Mouse (Mus musculus) forebrain, embryonic 14.5 days (tissue): ENCODE results near the gene Cracr2b. TPM values are rescaled to one million over a fixed set of nuclear protein-coding genes. Genes with fewer than 3 reads are reported as not detected.

ENCODE experiments used
- ATAC-seq: fragments of 200-750 bp; cut with Nextera tagmentation; 2 replicates; pipeline ENCODE4 v1.8.0; 2017; ENCODE audit warnings: mild to moderate bottlenecking, moderate library complexity
- DNase-seq: peaks from one replicate; pipeline ENCODE4 v3.0.0-alpha.2; 2015; ENCODE audit warnings: low spot score
- H3K27ac ChIP-seq: fragments of 300-500 bp; sonication (generic); 2 replicates; pipeline ENCODE4 v1.5.1; 2014; ENCODE audit warnings: low read depth, mild to moderate bottlenecking, control low read depth, low read length, moderate library complexity
- H3K27me3 ChIP-seq: fragments of 300-500 bp; sonication (generic); replicated peaks from 2 replicates; pipeline ENCODE4 v1.6.1; 2014; ENCODE audit warnings: low read length, control low read depth, mixed read lengths; ENCODE audit not compliant: control insufficient read depth, insufficient read depth
- H3K36me3 ChIP-seq: fragments of 300-500 bp; sonication (generic); 2 replicates; pipeline ENCODE4 v1.6.1; 2014; ENCODE audit warnings: low read length, control low read depth; ENCODE audit not compliant: control insufficient read depth, insufficient read depth
- H3K4me1 ChIP-seq: fragments of 300-500 bp; sonication (generic); 2 replicates; pipeline ENCODE4 v1.6.1; 2014; ENCODE audit warnings: antibody characterized with exemption, low read length, control low read depth; ENCODE audit not compliant: control insufficient read depth, insufficient read depth
- H3K4me2 ChIP-seq: fragments of 300-500 bp; sonication (generic); 2 replicates; pipeline ENCODE4 v1.6.1; 2014; ENCODE audit warnings: mild to moderate bottlenecking, control low read depth, low read length
- H3K4me3 ChIP-seq: fragments of 300-500 bp; sonication (generic); 2 replicates; pipeline ENCODE4 v1.5.1; 2014; ENCODE audit warnings: low read depth, low read length, control low read depth
- H3K9ac ChIP-seq: fragments of 300-500 bp; sonication (generic); 2 replicates; pipeline ENCODE4 v1.6.1; 2014; ENCODE audit warnings: mild to moderate bottlenecking, low read length, control low read depth, moderate library complexity
- H3K9me3 ChIP-seq: fragments of 300-500 bp; sonication (generic); replicated peaks from 2 replicates; pipeline ENCODE4 v1.6.1; 2016; ENCODE audit warnings: low read length, control low read depth, mixed read lengths; ENCODE audit not compliant: control insufficient read depth
- WGBS: fragments of 180-500 bp; shearing (Covaris S2); extraction: QIAGEN DNeasy Blood & Tissue Kit; methylation state at CpG from one replicate; pipeline ENCODE4 v1.1.7; 2014; 5-methylcytosine and 5-hydroxymethylcytosine counted together
- polyA plus RNA-seq: library from polyadenylated mRNA; unstranded; fragments of >200 nt; fragmentation: Nextera tagmentation; extraction: Ambion mirVana; gene quantifications from 2 replicates; pipeline ENCODE4 v1.2.1, GENCODE M21; 2014

The Cracr2b gene
- polyA plus RNA-seq, 1 experiment from 2014 or later: 3.0 TPM

GRCm38 (mm10) chr7:141495379-141495778, 34.5 kb downstream of the Cracr2b start:
- no peak for ATAC-seq
- WGBS: 93% methylated on average over 2 of the region's 2 CpGs

GRCm38 (mm10) chr7:141495940-141496339, 35.0 kb downstream of the Cracr2b start:
- H3K4me1 ChIP-seq: no peaks in the 10 kb centered on the region
- no peak overlapping the region for H3K27ac ChIP-seq
- DNase-seq (no peak), ATAC-seq (no peak)
- WGBS: 94% methylated on average over 4 of the region's 4 CpGs
- no peak overlapping the region for H3K4me3 ChIP-seq
- 0 out of 2 replicates have a peak, but pooled peaks cover 27% of the 10 kb centered on the region for H3K36me3 ChIP-seq
- H3K9me3 ChIP-seq: no peaks in the 10 kb centered on the region
- no peak overlapping the region for H3K4me2 ChIP-seq
- H3K27me3 ChIP-seq: no peaks in the 10 kb centered on the region
- no peak overlapping the region for H3K9ac ChIP-seq

More at GRCm38 (mm10) chr7:141495379-141495778, 34.5 kb downstream of the Cracr2b start:
- no peaks in the 10 kb centered on the region for H3K4me1 ChIP-seq
- no peak overlapping the region for H3K4me2 ChIP-seq
- no peak for DNase-seq
- 0 out of 2 replicates have a peak, but pooled peaks cover 27% of the 10 kb centered on the region for H3K36me3 ChIP-seq
- no peak overlapping the region for H3K9ac ChIP-seq
- H3K4me3 ChIP-seq: no peak overlapping the region
- H3K27me3 ChIP-seq: no peaks in the 10 kb centered on the region
- no peak overlapping the region for H3K27ac ChIP-seq
- H3K9me3 ChIP-seq: no peaks in the 10 kb centered on the region

- Histone ChIP-seq H3K4me2 (no peak overlapping the region), H3K36me3 (peaks cover 20% of the 10 kb centered on the region; the same call in 1 of the 2 replicates), H3K4me1 (no peaks in the 10 kb centered on the region), H3K9me3 (no peaks in the 10 kb centered on the region), H3K9ac (no peak overlapping the region), H3K4me3 (no peak overlapping the region), H3K27ac (no peak overlapping the region), H3K27me3 (no peaks in the 10 kb centered on the region)
- ATAC-seq: no peak
- DNase-seq: no peak
- WGBS: 92% methylated on average over 3 of the region's 3 CpGs
Measured at GRCm38 (mm10) chr7:141497600-141497999, 36.7 kb downstream of the Cracr2b start.

GRCm38 (mm10) chr7:141501820-141502555, 41.1 kb downstream of the Cracr2b start:
- no peak for DNase-seq
- Histone ChIP-seq H3K27ac (no peak overlapping the region), H3K4me1 (no peaks in the 10 kb centered on the region), H3K4me2 (no peak overlapping the region), H3K9me3 (no peaks in the 10 kb centered on the region), H3K27me3 (no peaks in the 10 kb centered on the region), H3K4me3 (no peak overlapping the region), H3K9ac (no peak overlapping the region), H3K36me3 (peaks cover 10% of the 10 kb centered on the region; the same call in 1 of the 2 replicates)
- ATAC-seq: no peak
- 92% methylated on average over 7 of the region's 7 CpGs for WGBS

- ATAC-seq (no peak), DNase-seq (no peak)
- Histone ChIP-seq H3K4me2 (no peak overlapping the region), H3K27ac (no peak overlapping the region), H3K9ac (no peak overlapping the region), H3K4me1 (no peaks in the 10 kb centered on the region), H3K27me3 (no peaks in the 10 kb centered on the region), H3K4me3 (no peak overlapping the region), H3K36me3 (peaks cover 10% of the 10 kb centered on the region; the same call in 1 of the 2 replicates), H3K9me3 (no peaks in the 10 kb centered on the region)
- WGBS: 95% methylated on average over 5 of the region's 5 CpGs
Measured at GRCm38 (mm10) chr7:141502556-141502905, 41.6 kb downstream of the Cracr2b start.

- Histone ChIP-seq H3K4me1 (no peaks in the 10 kb centered on the region), H3K4me3 (no peak overlapping the region), H3K36me3 (peaks cover 6% of the 10 kb centered on the region; the same call in 1 of the 2 replicates), H3K27me3 (no peaks in the 10 kb centered on the region), H3K9ac (no peak overlapping the region), H3K27ac (no peak overlapping the region), H3K9me3 (no peaks in the 10 kb centered on the region), H3K4me2 (no peak overlapping the region)
- 57% methylated on average over 2 of the region's 2 CpGs for WGBS
- DNase-seq: no peak
- no peak for ATAC-seq
Measured at GRCm38 (mm10) chr7:141506278-141506677, 45.4 kb downstream of the Cracr2b start.

GRCm38 (mm10) chr7:141508160-141508559, 47.3 kb downstream of the Cracr2b start:
- Histone ChIP-seq H3K36me3 (0 out of 2 replicates have a peak, but pooled peaks cover 8% of the 10 kb centered on the region), H3K9me3 (no peaks in the 10 kb centered on the region), H3K9ac (no peak overlapping the region), H3K4me1 (no peaks in the 10 kb centered on the region), H3K4me2 (no peak overlapping the region), H3K27me3 (no peaks in the 10 kb centered on the region), H3K27ac (no peak overlapping the region), H3K4me3 (no peak overlapping the region)
- DNase-seq (no peak), ATAC-seq (no peak)

GRCm38 (mm10) chr7:141510196-141510595, 49.3 kb downstream of the Cracr2b start:
- WGBS: 91% methylated on average over 5 of the region's 5 CpGs
- no peak for DNase-seq
- Histone ChIP-seq H3K4me3 (no peak overlapping the region), H3K27ac (no peak overlapping the region), H3K36me3 (peaks cover 13% of the 10 kb centered on the region), H3K9me3 (no peaks in the 10 kb centered on the region), H3K9ac (no peak overlapping the region), H3K27me3 (no peaks in the 10 kb centered on the region), H3K4me1 (no peaks in the 10 kb centered on the region), H3K4me2 (no peak overlapping the region)
- ATAC-seq: no peak

- H3K27ac ChIP-seq: no peak overlapping the region
- ATAC-seq (no peak), DNase-seq (no peak)
- H3K4me2 ChIP-seq: no peak overlapping the region
- no peak overlapping the region for H3K9ac ChIP-seq
- H3K36me3 ChIP-seq: peaks cover 13% of the 10 kb centered on the region
- H3K27me3 ChIP-seq: no peaks in the 10 kb centered on the region
- no peak overlapping the region for H3K4me3 ChIP-seq
- 71% methylated on average over 8 of the region's 8 CpGs for WGBS
- H3K9me3 ChIP-seq: no peaks in the 10 kb centered on the region
- H3K4me1 ChIP-seq: no peaks in the 10 kb centered on the region
Measured at GRCm38 (mm10) chr7:141510681-141511191, 49.8 kb downstream of the Cracr2b start.
